Mouse (Mus musculus) B cell, adult (primary cell): ENCODE results near the gene Samd7. TPM values are rescaled to one million over a fixed set of nuclear protein-coding genes. Genes with fewer than 3 reads are reported as not detected.

Experiments
- total RNA-seq: library from RNA; stranded (reverse); gene quantifications from 4 replicates; pipeline ENCODE4 v1.2.4, GENCODE M21; 2023; ENCODE audit not compliant: inconsistent age

Samd7 gene
- total RNA-seq = not detected in 4 replicates

GRCm38 (mm10) chr3:30746006-30746405 lies at the start of gene Samd7:
Samd7 (plus strand) TSS chr3:30746293.

GRCm38 (mm10) chr3:30699711-30700505 lies 46.2 kb upstream of the Samd7 start, which contains the start of gene Lrrc31:
Lrrc31 (minus strand) TSS chr3:30699843.

GRCm38 (mm10) chr3:30792737-30793402 lies 46.8 kb downstream of the Samd7 start, which contains the start of gene Sec62:
Sec62 (plus strand) TSS chr3:30792875.

Other genes with a start within 250 kb of the Samd7 start
- not detected in 4 replicates for gene Mecom, start 198.3 kb upstream of the Samd7 start, total RNA-seq
- gene Actrt3, start 146.4 kb upstream of the Samd7 start, total RNA-seq = 0.42 to 1.2 TPM (median 0.85 TPM) in 4 replicates
- 55.9 to 74.7 TPM (median 67.5 TPM) in 4 replicates for gene Mynn, start 144.2 kb upstream of the Samd7 start, total RNA-seq
- gene Lrriq4, start 101.8 kb upstream of the Samd7 start, total RNA-seq = not detected in 4 replicates
- not detected in 4 replicates for gene Lrrc34, start 98.4 kb upstream of the Samd7 start, total RNA-seq
- gene Lrrc31, start 46.5 kb upstream of the Samd7 start, total RNA-seq = not detected in 4 replicates
- gene Sec62, start 46.6 kb downstream of the Samd7 start, total RNA-seq = 56.9 to 61.1 TPM (median 60.0 TPM) in 4 replicates
- 0.33 to 1.1 TPM (median 0.57 TPM) in 4 replicates for gene Gpr160, start 109.7 kb downstream of the Samd7 start, total RNA-seq
- gene Phc3, start 223.1 kb downstream of the Samd7 start, total RNA-seq = 49.4 to 61.5 TPM (median 55.2 TPM) in 4 replicates
- gene Prkci, start 249.5 kb downstream of the Samd7 start, total RNA-seq = 14.9 to 20.4 TPM (median 19.3 TPM) in 4 replicates